Mouse (Mus musculus) liver (tissue): Measurements from ENCODE around the gene Fbxo21.

ENCODE experiments used
- DNase-seq: peaks from one replicate; pipeline ENCODE4 v3.0.0-alpha.2; 2020; ENCODE audit warnings: mixed read lengths

The Fbxo21 gene

GRCm38 (mm10) chr5:117980921-117981320, 4.4 kb downstream of the Fbxo21 start:
- DNase-seq = no peak

- DNase-seq = no peak
These were observed 5.4 kb downstream of the Fbxo21 start for GRCm38 (mm10) chr5:117981943-117982342.

GRCm38 (mm10) chr5:117986327-117986726, 9.8 kb downstream of the Fbxo21 start:
- no peak for DNase-seq

GRCm38 (mm10) chr5:117987891-117988290, 11.4 kb downstream of the Fbxo21 start:
- no peak for DNase-seq

GRCm38 (mm10) chr5:117988367-117988766, 11.8 kb downstream of the Fbxo21 start:
- no peak for DNase-seq

- no peak for DNase-seq
These were observed 13.2 kb downstream of the Fbxo21 start for GRCm38 (mm10) chr5:117989773-117990172.

GRCm38 (mm10) chr5:117990957-117991356, 14.4 kb downstream of the Fbxo21 start:
- DNase-seq = no peak

- DNase-seq = no peak
These were observed 17.0 kb downstream of the Fbxo21 start for GRCm38 (mm10) chr5:117993550-117993949.

- DNase-seq = no peak
These were observed 18.9 kb downstream of the Fbxo21 start for GRCm38 (mm10) chr5:117995372-117995901.

- DNase-seq = no peak
These were observed 19.4 kb downstream of the Fbxo21 start for GRCm38 (mm10) chr5:117995911-117996310.

- DNase-seq = no peak
These were observed 20.1 kb downstream of the Fbxo21 start for GRCm38 (mm10) chr5:117996581-117996980.

- peak; percentile 29 for DNase-seq
These were observed 21.0 kb downstream of the Fbxo21 start for GRCm38 (mm10) chr5:117997434-117997970.

- no peak for DNase-seq
These were observed 22.5 kb downstream of the Fbxo21 start for GRCm38 (mm10) chr5:117999061-117999460.

GRCm38 (mm10) chr5:117999584-117999983, 23.1 kb downstream of the Fbxo21 start:
- no peak for DNase-seq

GRCm38 (mm10) chr5:118002059-118002458, 25.5 kb downstream of the Fbxo21 start:
- DNase-seq = peak; percentile 70

- DNase-seq = peak; percentile 51
These were observed 28.1 kb downstream of the Fbxo21 start for GRCm38 (mm10) chr5:118004619-118005018.

GRCm38 (mm10) chr5:118005728-118006127, 29.2 kb downstream of the Fbxo21 start:
- no peak for DNase-seq

- DNase-seq = no peak
These were observed 31.8 kb downstream of the Fbxo21 start for GRCm38 (mm10) chr5:118008344-118008743.

- no peak for DNase-seq
These were observed 34.3 kb downstream of the Fbxo21 start for GRCm38 (mm10) chr5:118010872-118011271.

GRCm38 (mm10) chr5:118011796-118012195, 35.3 kb downstream of the Fbxo21 start:
- DNase-seq = no peak

- DNase-seq = no peak
These were observed 38.5 kb downstream of the Fbxo21 start for GRCm38 (mm10) chr5:118015028-118015427.

GRCm38 (mm10) chr5:118015669-118016068, 39.1 kb downstream of the Fbxo21 start:
- no peak for DNase-seq

GRCm38 (mm10) chr5:118017527-118017926, 41.0 kb downstream of the Fbxo21 start:
- no peak for DNase-seq

- DNase-seq = no peak
These were observed 43.4 kb downstream of the Fbxo21 start for GRCm38 (mm10) chr5:118019905-118020304.

- no peak for DNase-seq
These were observed 46.5 kb downstream of the Fbxo21 start for GRCm38 (mm10) chr5:118023053-118023452.
